Mouse (Mus musculus) small intestine, adult 2 months (tissue): Measurements from ENCODE around the gene 7530416G11Rik. TPM values are rescaled to one million over a fixed set of nuclear protein-coding genes. Genes with fewer than 3 reads are reported as not detected.

Experiments used
- H3K27ac ChIP-seq: fragments of 200-500 bp; 2 replicates; pipeline ENCODE4 v1.5.1; 2012; ENCODE audit warnings: low read depth, low read length, control low read depth, inconsistent platforms; ENCODE audit not compliant: insufficient read depth
- H3K27me3 ChIP-seq: fragments of 200-500 bp; 2 replicates; pipeline ENCODE4 v1.6.1; 2012; ENCODE audit warnings: mild to moderate bottlenecking, moderate library complexity, low read length, inconsistent platforms; ENCODE audit not compliant: control insufficient read depth, insufficient read depth
- H3K36me3 ChIP-seq: fragments of 200-500 bp; 2 replicates; pipeline ENCODE4 v1.6.1; 2012; ENCODE audit warnings: mild to moderate bottlenecking, low read length, control low read depth, inconsistent platforms; ENCODE audit not compliant: control insufficient read depth, insufficient read depth
- H3K4me1 ChIP-seq: fragments of 200-500 bp; 2 replicates; pipeline ENCODE4 v1.6.1; 2012; ENCODE audit warnings: low read length, inconsistent platforms, mixed read lengths; ENCODE audit not compliant: control insufficient read depth, insufficient read depth, insufficient read length
- H3K4me3 ChIP-seq: fragments of 200-500 bp; 2 replicates; pipeline ENCODE4 v1.5.1; 2012; ENCODE audit warnings: low read depth, mild to moderate bottlenecking, control low read depth, inconsistent platforms, low read length, moderate library complexity
- CTCF ChIP-seq: fragments of 200-500 bp; IDR thresholded peaks from 2 replicates; pipeline ENCODE4 v1.5.1; 2012; ENCODE audit warnings: low read depth, mild to moderate bottlenecking, control low read depth, inconsistent platforms, low read length, moderate library complexity, mixed read lengths; ENCODE audit not compliant: insufficient replicate concordance, insufficient read length; ENCODE audit errors: extremely low read depth
- POLR2A ChIP-seq: fragments of 200-500 bp; IDR thresholded peaks from 2 replicates; pipeline ENCODE4 v1.6.1; 2012; ENCODE audit warnings: low read depth, mild to moderate bottlenecking, control low read depth, inconsistent platforms, low read length, moderate library complexity
- WGBS: fragments of 180-500 bp; shearing (Covaris S2); methylation state at CpG from one replicate; pipeline ENCODE4 v1.1.7; 2018; 5-methylcytosine and 5-hydroxymethylcytosine counted together
- polyA plus RNA-seq: library from polyadenylated mRNA; depleted of rRNA; stranded (reverse); fragments of >200 nt; gene quantifications from 2 replicates; pipeline ENCODE4 v1.2.3, GENCODE M21; 2012

Gene 7530416G11Rik
- polyA plus RNA-seq, 1 experiment: not detected

GRCm38 (mm10) chr15:85464190-85464589 lies 38.8 kb downstream of the 7530416G11Rik start:
- TF ChIP-seq CTCF (no peak), POLR2A (no peak)
- Histone ChIP-seq H3K4me3 (no peak overlapping the region), H3K36me3 (no peaks in the 10 kb centered on the region), H3K27ac (no peak overlapping the region), H3K27me3 (no peaks in the 10 kb centered on the region), H3K4me1 (no peaks in the 10 kb centered on the region)
- 69% methylated on average over 5 of the region's 5 CpGs for WGBS

GRCm38 (mm10) chr15:85463027-85463790 lies 39.8 kb downstream of the 7530416G11Rik start:
- 89% methylated on average over 13 of the region's 13 CpGs for WGBS
- no peaks in the 10 kb centered on the region for H3K4me1 ChIP-seq

GRCm38 (mm10) chr15:85462138-85462537 lies 40.9 kb downstream of the 7530416G11Rik start:
- no peak overlapping the region for H3K27ac ChIP-seq
- H3K4me1 ChIP-seq: no peaks in the 10 kb centered on the region
- no peaks in the 10 kb centered on the region for H3K36me3 ChIP-seq
- TF ChIP-seq CTCF: no peak
- no peak for TF ChIP-seq POLR2A
- no peak overlapping the region for H3K4me3 ChIP-seq
- H3K27me3 ChIP-seq: no peaks in the 10 kb centered on the region
- WGBS: 88% methylated on average over 4 of the region's 4 CpGs

More at GRCm38 (mm10) chr15:85463027-85463790, 39.8 kb downstream of the 7530416G11Rik start:
- no peak overlapping the region for H3K27ac ChIP-seq
- no peaks in the 10 kb centered on the region for H3K36me3 ChIP-seq
- TF ChIP-seq CTCF (no peak), POLR2A (no peak)
- H3K4me3 ChIP-seq: no peak overlapping the region
- H3K27me3 ChIP-seq: no peaks in the 10 kb centered on the region

GRCm38 (mm10) chr15:85461541-85461940 lies 41.5 kb downstream of the 7530416G11Rik start:
- WGBS: 87% methylated on average over 4 of the region's 4 CpGs
- Histone ChIP-seq H3K27ac (no peak overlapping the region), H3K4me3 (no peak overlapping the region), H3K4me1 (no peaks in the 10 kb centered on the region), H3K27me3 (no peaks in the 10 kb centered on the region), H3K36me3 (no peaks in the 10 kb centered on the region)
- TF ChIP-seq POLR2A (no peak), CTCF (no peak)

- Histone ChIP-seq H3K27ac (no peak overlapping the region), H3K4me1 (no peaks in the 10 kb centered on the region), H3K4me3 (no peak overlapping the region), H3K36me3 (no peaks in the 10 kb centered on the region), H3K27me3 (no peaks in the 10 kb centered on the region)
- TF ChIP-seq POLR2A (no peak), CTCF (no peak)
- WGBS: 79% methylated on average over 4 of the region's 4 CpGs
Measured at GRCm38 (mm10) chr15:85458631-85459082, 44.4 kb downstream of the 7530416G11Rik start.

GRCm38 (mm10) chr15:85457838-85458237 lies 45.2 kb downstream of the 7530416G11Rik start:
- Histone ChIP-seq H3K4me3 (no peak overlapping the region), H3K36me3 (no peaks in the 10 kb centered on the region), H3K4me1 (no peaks in the 10 kb centered on the region), H3K27ac (no peak overlapping the region), H3K27me3 (no peaks in the 10 kb centered on the region)
- whole genome bisulfite sequencing: 92% methylated on average over 8 of the region's 8 CpGs
- TF ChIP-seq CTCF (no peak), POLR2A (no peak)

- Histone ChIP-seq H3K36me3 (no peaks in the 10 kb centered on the region), H3K27ac (no peak overlapping the region), H3K4me3 (no peak overlapping the region), H3K27me3 (no peaks in the 10 kb centered on the region), H3K4me1 (no peaks in the 10 kb centered on the region)
- WGBS: 57% methylated on average over 8 of the region's 8 CpGs
- TF ChIP-seq CTCF (no peak), POLR2A (no peak)
Measured at GRCm38 (mm10) chr15:85456891-85457290, 46.1 kb downstream of the 7530416G11Rik start.
